Mouse (Mus musculus): ENCODE data around the gene Dzip1. TPM values are rescaled to one million over a fixed set of nuclear protein-coding genes. Genes with fewer than 3 reads are reported as not detected.

Gene Dzip1
- 13.2 and 19.1 TPM in 2 replicates for polyA plus RNA-seq (2015; fragmentation: Nextera tagmentation; extraction: Ambion mirVana)

DNA sequence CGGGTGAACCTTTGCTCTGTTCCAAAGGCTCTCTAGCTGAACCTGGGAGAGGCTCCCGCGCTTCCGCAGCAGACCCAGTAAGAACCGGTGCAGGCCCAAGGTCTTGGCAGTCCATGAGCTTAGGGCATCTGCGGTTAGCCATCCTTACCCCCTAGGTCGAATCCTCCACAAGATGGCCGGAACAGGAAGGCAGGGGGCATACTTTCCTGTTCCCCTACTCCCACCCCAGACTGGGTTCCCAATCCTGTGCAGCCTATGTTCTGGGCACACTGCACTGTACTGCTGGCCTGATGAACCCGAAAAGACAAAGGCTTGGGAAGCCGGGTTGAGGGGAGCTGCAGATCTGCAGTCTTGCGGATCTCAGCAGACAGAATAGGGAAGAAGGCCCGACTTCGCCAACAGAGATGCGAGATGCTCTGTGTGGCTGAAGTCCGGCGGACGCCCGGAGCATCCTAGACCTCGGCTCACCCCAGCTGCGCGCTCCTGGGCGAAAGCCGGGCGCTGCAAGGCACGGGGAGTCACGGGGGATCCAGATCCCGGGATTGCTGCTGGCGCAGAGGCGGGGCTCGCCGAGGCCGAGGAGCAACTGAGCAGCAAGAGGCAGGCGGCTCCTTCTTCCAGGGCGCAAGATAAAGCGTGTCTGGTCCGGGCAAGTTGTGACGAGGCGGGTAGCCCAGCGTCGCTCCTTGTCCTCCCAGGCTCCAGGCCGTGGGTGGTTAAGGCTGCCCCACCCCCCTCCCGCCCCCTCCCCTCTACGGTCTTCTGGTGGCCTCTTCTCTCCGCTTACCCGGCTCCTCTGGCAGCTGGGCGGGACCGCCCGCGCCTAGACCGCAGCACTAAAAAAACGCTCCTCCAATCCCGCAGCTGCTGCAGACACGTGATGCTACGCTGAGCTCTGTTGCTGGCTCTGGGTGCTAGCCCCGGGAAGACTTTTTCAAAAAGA, at the start of gene Dzip1:
Gene Dzip1 (minus strand): TSS at position 788 of the 943 bp plus-strand sequence.
- peaks cover 33% of the 10 kb centered on the region for H3K4me1 ChIP-seq
- ATAC-seq (ENCODE audit: insufficient number of reproducible peaks, low FRiP score, low TSS enrichment, low read depth), result peak; percentile 90
- H3K9ac ChIP-seq, result peak within 1 kb of the TSS; percentile 69
- under 1% methylated on average over 55 of the region's 55 CpGs for WGBS
- peaks cover 12% of the 10 kb centered on the region; the same call in 1 of the 2 replicates for H3K27me3 ChIP-seq
- H3K4me2 ChIP-seq, result peak within 1 kb of the TSS; percentile 81
- peaks cover 4% of the 10 kb centered on the region; the same call in 1 of the 2 replicates for H3K36me3 ChIP-seq
- peak within 1 kb of the TSS; percentile 59 for H3K4me3 ChIP-seq
- H3K27ac ChIP-seq, result peak within 1 kb of the TSS; percentile 87
- no peaks in the 10 kb centered on the region for H3K9me3 ChIP-seq

DNA sequence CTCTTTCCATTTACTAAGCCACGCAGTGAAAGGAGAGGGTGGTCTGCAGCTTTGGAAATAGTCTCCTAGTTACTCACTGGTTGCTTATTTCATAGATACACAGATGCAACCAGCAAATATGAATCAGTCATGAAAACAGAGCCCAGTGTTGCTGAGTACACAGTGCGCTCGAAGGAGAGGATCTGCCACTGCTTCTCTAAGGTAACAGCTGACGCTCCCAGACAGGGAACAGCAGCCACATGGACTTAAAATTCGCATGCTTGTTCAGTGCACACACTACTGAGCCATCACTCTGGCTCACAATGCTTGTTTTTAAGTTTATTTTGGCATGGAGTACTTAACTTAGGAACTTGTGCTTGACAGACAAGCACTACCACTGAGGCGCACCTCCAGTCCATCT, 47.0 kb upstream of the Dzip1 start:
- Histone ChIP-seq H3K9ac (no peak overlapping the region), H3K4me1 (no peaks in the 10 kb centered on the region), H3K27me3 (no peaks in the 10 kb centered on the region), H3K27ac (no peak overlapping the region), H3K36me3 (peaks cover 80% of the 10 kb centered on the region), H3K4me3 (no peak overlapping the region), H3K4me2 (no peak overlapping the region), H3K9me3 (no peaks in the 10 kb centered on the region)
- ATAC-seq (ENCODE audit: insufficient number of reproducible peaks, low FRiP score, low TSS enrichment, low read depth), result no peak
- WGBS, result 94% methylated on average over 6 of the region's 6 CpGs

DNA sequence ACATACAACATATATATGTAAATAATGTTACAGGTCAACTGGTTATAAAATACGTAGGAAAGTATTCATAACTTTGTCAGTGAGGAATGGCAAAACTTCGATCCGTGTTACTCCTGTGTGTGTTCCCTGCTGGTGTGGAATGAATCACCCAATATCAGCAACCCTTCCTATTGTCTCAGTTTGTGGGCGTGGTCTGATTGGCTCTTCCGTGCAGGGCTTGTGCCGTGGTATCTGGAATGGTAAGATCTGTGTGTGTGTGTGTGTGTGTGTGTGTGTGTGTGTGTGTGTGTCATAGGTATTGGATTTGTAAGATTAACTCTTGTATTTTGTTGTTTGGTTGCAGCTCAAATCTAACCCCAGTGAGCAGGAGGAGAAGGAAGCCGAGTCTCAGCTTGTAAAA, 42.4 kb upstream of the Dzip1 start:
- H3K4me2 ChIP-seq, result no peak overlapping the region
- 90% methylated on average over 7 of the region's 7 CpGs for WGBS
- H3K27me3 ChIP-seq, result no peaks in the 10 kb centered on the region
- no peak for ATAC-seq (ENCODE audit: insufficient number of reproducible peaks, low FRiP score, low TSS enrichment, low read depth)
- no peak overlapping the region for H3K4me3 ChIP-seq
- no peak overlapping the region for H3K27ac ChIP-seq
- no peak overlapping the region for H3K9ac ChIP-seq
- H3K4me1 ChIP-seq, result no peaks in the 10 kb centered on the region
- peaks cover 51% of the 10 kb centered on the region for H3K36me3 ChIP-seq
- no peaks in the 10 kb centered on the region for H3K9me3 ChIP-seq

DNA sequence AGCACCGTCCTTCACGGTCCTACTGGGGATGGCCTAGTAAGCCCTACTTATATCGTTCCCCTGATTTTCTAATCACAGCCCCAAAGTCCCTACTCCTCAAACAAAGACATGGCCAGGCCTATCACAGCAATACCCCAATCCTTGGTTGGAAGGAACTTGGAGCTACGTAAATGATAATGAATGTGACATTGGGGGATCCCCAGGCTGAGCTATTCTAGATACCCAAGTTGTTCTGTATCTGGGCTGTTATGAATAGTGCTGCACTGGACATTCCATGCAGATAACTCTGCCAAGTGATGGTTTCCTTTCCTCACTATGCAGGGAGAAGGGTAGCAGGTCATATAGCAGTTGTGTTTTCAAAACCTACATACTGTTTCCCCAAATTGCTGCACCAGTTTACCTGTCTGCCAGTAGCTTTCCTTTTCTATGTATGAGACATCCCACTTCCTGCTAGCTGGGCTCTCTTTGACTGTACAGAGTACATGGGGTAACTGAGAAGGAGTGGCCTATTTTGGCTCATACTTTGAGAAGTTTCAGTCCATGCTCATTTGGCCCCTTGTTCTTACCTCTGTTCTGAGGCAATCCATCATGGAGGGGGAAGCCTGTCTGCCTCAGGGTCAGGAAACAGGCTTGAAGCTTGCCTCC, 40.2 kb upstream of the Dzip1 start:
- WGBS, result 90% methylated on average over 4 of the region's 4 CpGs
- no peak for ATAC-seq (ENCODE audit: insufficient number of reproducible peaks, low FRiP score, low TSS enrichment, low read depth)
- H3K27ac ChIP-seq, result no peak overlapping the region
- no peaks in the 10 kb centered on the region for H3K9me3 ChIP-seq
- H3K9ac ChIP-seq, result no peak overlapping the region
- H3K4me2 ChIP-seq, result no peak overlapping the region
- H3K27me3 ChIP-seq, result no peaks in the 10 kb centered on the region
- H3K4me3 ChIP-seq, result no peak overlapping the region
- peaks cover 48% of the 10 kb centered on the region for H3K36me3 ChIP-seq
- H3K4me1 ChIP-seq, result no peaks in the 10 kb centered on the region

DNA sequence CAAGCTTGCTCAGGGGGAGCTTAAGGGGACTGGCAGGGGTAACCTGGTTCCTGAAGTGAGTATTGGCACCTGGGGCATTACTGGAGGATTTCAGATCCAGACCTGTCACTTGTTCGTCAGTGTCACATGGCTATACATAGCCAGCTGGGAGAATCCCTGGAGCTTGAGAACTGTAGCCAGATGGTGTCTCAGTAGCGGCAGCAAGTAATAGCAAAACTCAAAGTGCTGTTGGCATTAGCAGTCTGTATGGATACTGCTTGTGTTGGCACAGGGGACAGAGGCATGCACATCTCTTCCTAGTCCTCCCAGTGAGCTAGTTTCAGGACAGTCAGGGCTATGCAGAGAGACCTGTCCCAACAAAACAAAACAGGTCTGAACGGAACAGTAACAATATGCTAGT, 32.8 kb upstream of the Dzip1 start:
- Histone ChIP-seq H3K9ac (no peak overlapping the region), H3K27ac (no peak overlapping the region), H3K36me3 (peaks cover 62% of the 10 kb centered on the region), H3K9me3 (no peaks in the 10 kb centered on the region), H3K4me2 (no peak overlapping the region), H3K27me3 (no peaks in the 10 kb centered on the region), H3K4me3 (no peak overlapping the region), H3K4me1 (no peaks in the 10 kb centered on the region)
- ATAC-seq (ENCODE audit: insufficient number of reproducible peaks, low FRiP score, low TSS enrichment, low read depth), result no peak
- 88% methylated on average over 3 of the region's 3 CpGs for WGBS

DNA sequence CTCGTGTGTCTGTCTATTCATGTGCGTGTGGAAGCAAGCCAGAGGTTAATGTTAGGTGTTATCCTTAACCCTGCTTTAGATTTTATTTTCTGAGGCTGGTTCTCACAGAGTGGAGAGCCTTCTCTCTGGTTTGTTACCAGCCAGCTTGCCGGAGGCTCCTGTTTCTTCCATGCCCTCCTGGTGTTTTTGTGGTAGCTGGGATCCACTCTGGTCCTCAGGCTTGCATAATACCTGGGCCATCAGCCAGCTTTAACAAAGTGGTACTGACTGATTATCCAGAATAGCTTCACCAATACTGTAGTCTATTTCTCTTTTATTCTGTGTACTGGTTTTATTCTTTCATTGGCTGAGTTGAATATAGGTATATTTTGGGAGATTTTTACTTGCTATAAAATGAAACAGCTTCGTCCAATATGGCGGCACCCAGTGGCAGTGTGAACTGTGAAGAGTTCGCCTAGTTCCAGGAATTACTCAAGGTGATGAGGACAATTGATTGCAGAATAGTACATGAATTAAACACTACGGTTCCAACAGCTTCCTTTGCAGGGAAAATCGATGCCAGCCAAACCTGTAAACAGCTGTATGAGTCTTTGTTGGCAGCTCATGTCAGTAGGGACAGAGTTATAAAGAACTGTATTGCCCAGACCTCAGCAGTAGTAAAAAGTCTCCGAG, 26.8 kb upstream of the Dzip1 start:
- Histone ChIP-seq H3K36me3 (peaks cover 24% of the 10 kb centered on the region), H3K9me3 (no peaks in the 10 kb centered on the region), H3K4me1 (no peaks in the 10 kb centered on the region), H3K9ac (no peak overlapping the region), H3K27ac (no peak overlapping the region), H3K4me2 (no peak overlapping the region), H3K4me3 (no peak overlapping the region), H3K27me3 (no peaks in the 10 kb centered on the region)
- 87% methylated on average over 9 of the region's 9 CpGs for WGBS
- no peak for ATAC-seq (ENCODE audit: insufficient number of reproducible peaks, low FRiP score, low TSS enrichment, low read depth)

DNA sequence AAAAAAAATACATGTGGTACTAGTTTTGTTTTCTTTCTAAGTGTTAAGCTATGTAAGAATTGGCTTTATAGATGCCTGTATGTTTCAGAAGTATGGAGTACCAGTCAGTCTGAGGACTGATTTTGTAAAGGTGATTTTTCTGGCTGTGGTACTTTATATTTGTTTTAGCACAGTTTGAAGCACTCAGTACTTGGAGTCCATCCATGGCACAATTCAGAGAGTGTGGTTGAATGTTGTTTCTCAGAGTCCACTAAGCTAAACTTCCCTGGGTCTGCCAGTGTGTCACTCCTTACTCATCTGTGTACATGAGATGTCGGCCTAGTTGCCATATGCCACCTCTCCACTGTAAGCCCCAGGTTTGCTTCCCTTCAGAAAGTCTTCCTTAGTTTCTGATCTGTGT, 23.6 kb upstream of the Dzip1 start:
- no peaks in the 10 kb centered on the region for H3K27me3 ChIP-seq
- no peak for ATAC-seq (ENCODE audit: insufficient number of reproducible peaks, low FRiP score, low TSS enrichment, low read depth)
- no peak overlapping the region for H3K9ac ChIP-seq
- WGBS, result 87% methylated on average over 1 of the region's 1 CpGs
- no peaks in the 10 kb centered on the region for H3K4me1 ChIP-seq
- no peak overlapping the region for H3K27ac ChIP-seq
- no peaks in the 10 kb centered on the region for H3K9me3 ChIP-seq
- H3K36me3 ChIP-seq, result peaks cover 5% of the 10 kb centered on the region
- H3K4me3 ChIP-seq, result no peak overlapping the region
- no peak overlapping the region for H3K4me2 ChIP-seq

DNA sequence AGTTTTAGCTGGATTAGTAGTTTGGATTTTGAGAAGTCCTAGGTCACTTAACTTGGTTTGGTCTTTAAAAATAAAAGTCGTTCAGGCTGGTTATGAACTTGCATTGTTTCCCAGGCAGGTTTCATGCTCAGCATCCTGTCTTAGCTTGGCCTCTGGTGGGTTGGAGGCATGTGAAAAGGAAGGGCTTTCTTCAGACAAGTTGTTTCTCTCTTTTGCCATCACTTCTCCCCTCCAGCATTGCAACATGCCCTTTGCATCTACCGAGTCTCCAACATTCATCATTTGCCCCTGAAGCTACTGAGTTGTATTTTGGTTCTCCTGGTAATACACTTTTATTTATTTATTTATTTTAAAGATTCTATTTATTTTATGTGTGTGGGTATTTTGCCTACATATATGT, 19.4 kb upstream of the Dzip1 start:
- Histone ChIP-seq H3K4me3 (no peak overlapping the region), H3K4me1 (0 out of 2 replicates have a peak, but pooled peaks cover 11% of the 10 kb centered on the region), H3K9me3 (no peaks in the 10 kb centered on the region), H3K27me3 (no peaks in the 10 kb centered on the region), H3K36me3 (no peaks in the 10 kb centered on the region), H3K9ac (no peak overlapping the region), H3K27ac (no peak overlapping the region), H3K4me2 (no peak overlapping the region)
- 72% methylated on average over 2 of the region's 2 CpGs for WGBS
- ATAC-seq (ENCODE audit: insufficient number of reproducible peaks, low FRiP score, low TSS enrichment, low read depth), result no peak

DNA sequence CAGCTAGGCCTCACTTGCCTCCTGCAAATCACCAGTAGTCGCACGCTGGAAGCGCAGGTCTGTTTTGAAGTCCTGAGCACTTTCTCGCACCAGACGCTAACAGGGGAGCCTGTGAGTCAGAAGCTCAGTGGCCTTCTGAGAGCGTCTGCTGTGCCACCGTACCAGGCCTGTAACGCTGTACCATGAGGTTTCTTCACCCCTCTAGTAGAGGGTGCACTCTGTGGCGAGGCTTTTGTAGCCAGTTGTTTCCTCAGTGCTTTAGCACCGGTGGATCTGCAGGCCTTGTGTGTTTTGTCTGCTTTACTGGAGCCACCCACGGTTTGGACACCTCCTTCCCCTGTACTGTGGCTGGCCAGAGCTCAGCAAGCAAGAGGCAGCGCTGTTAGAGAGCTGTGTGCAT, 16.8 kb upstream of the Dzip1 start:
- Histone ChIP-seq H3K9me3 (no peaks in the 10 kb centered on the region), H3K27ac (no peak overlapping the region), H3K9ac (no peak overlapping the region), H3K4me2 (no peak overlapping the region), H3K4me1 (peaks cover 20% of the 10 kb centered on the region), H3K4me3 (no peak overlapping the region), H3K36me3 (no peaks in the 10 kb centered on the region), H3K27me3 (no peaks in the 10 kb centered on the region)
- 51% methylated on average over 12 of the region's 12 CpGs for WGBS
- no peak for ATAC-seq (ENCODE audit: insufficient number of reproducible peaks, low FRiP score, low TSS enrichment, low read depth)

DNA sequence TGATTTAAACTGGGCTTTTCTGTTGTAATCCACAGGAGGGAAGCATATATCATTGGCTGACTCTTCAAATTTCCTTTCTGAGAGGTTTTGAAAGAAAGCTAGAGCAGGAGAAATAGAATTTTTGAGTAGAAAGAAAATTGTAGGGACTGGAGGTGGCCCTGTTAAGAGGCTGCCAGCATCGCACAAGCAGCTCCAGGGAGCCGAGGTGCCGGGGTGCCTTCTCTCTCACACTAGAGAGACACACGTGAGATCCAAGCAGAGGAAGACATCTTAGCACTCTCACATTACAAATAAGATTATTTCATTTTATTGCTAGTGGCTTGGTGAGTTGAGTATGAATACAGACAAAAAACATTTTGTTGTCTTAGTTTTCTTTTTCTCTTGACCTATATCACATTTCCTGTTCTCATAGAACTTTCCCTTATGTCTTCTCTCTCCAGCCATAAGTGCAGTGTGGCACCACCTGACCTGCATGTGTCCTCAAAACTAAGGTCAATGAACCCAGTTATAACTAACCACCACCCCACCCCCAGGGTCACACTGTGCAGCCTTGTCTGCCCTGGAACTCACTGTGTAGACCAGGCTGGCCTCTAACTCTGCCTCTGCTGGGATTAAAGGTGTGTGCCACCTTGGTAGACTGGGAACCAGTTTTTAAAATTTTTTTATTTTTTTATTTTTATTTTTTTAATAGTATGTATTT, 15.7 kb upstream of the Dzip1 start:
- no peaks in the 10 kb centered on the region for H3K27me3 ChIP-seq
- peaks cover 24% of the 10 kb centered on the region for H3K4me1 ChIP-seq
- no peak overlapping the region for H3K4me2 ChIP-seq
- no peak for ATAC-seq (ENCODE audit: insufficient number of reproducible peaks, low FRiP score, low TSS enrichment, low read depth)
- no peaks in the 10 kb centered on the region for H3K36me3 ChIP-seq
- H3K4me3 ChIP-seq, result no peak overlapping the region
- H3K27ac ChIP-seq, result no peak overlapping the region
- 75% methylated on average over 4 of the region's 4 CpGs for WGBS
- no peaks in the 10 kb centered on the region for H3K9me3 ChIP-seq
- no peak overlapping the region for H3K9ac ChIP-seq

DNA sequence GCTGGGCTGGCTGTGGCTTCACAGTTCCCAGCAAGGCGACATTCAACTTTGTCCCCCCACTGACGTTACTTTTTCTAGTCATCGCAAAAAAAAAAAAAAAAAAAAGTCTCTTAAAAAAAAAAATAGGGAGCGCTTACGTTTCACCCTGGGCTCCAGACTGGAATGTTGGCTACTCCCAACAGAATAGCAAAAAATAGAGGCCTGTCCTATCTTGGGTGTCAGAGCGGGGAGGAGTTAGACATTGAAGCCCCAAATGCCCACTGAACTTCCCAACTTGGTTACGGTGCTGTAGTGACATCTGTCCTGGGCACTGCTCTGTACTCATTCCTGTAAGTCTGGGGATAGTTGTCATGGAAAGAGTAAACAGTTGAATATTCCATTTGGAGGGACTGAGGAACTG, 13.3 kb upstream of the Dzip1 start:
- Histone ChIP-seq H3K27ac (peak overlapping the region; percentile 95), H3K4me1 (peaks cover 24% of the 10 kb centered on the region), H3K4me2 (peak overlapping the region; percentile 50), H3K9ac (peak overlapping the region; percentile 99), H3K36me3 (no peaks in the 10 kb centered on the region), H3K9me3 (no peaks in the 10 kb centered on the region), H3K4me3 (peak overlapping the region; percentile 100), H3K27me3 (no peaks in the 10 kb centered on the region)
- no peak for ATAC-seq (ENCODE audit: insufficient number of reproducible peaks, low FRiP score, low TSS enrichment, low read depth)
- under 1% methylated on average over 7 of the region's 7 CpGs for WGBS

All from limb, embryonic 15.5 days (tissue).